Mouse (Mus musculus) kidney, postnatal 36 days (tissue): ENCODE measurements at regions not wholly inside any gene's neighbourhood (a gene's known extent, or its start where the extent isn't known, plus 50 kb on each side); places are given as distances from the start of the nearest gene placed in this dataset.
A peak's percentile ranks its signal among the peaks of the same experiment; 100 is the strongest.

ENCODE experiments used
- DNase-seq, 2 experiments: peaks; one replicate each; pipeline ENCODE4 v3.0.0; 2021 to 2022; ENCODE audit warnings: mixed read lengths in 2 of 2

GRCm38 (mm10) chr10:92225071-92225470 is 497.1 kb downstream of the Nedd1 start:
- DNase-seq = no peak

GRCm38 (mm10) chr10:92219310-92219709 is 502.9 kb downstream of the Nedd1 start:
- no peak for DNase-seq

GRCm38 (mm10) chr10:92170856-92171255 is 551.4 kb downstream of the Nedd1 start:
- no peak for DNase-seq

GRCm38 (mm10) chr10:92166057-92166456 is 556.2 kb downstream of the Nedd1 start:
- DNase-seq = no peak

GRCm38 (mm10) chr10:92164991-92165390 is 557.2 kb downstream of the Nedd1 start:
- DNase-seq = no peak

- DNase-seq = no peak
Measured at GRCm38 (mm10) chr10:92164648-92164960, 557.6 kb downstream of the Nedd1 start.

- no peak for DNase-seq
Measured at GRCm38 (mm10) chr10:92163851-92164647, 558.2 kb downstream of the Nedd1 start.

GRCm38 (mm10) chr10:92163071-92163504 is 559.1 kb downstream of the Nedd1 start:
- no peak for DNase-seq

GRCm38 (mm10) chr10:92162473-92163011 is 559.7 kb downstream of the Nedd1 start:
- peak in 1 of 2 experiments; percentile 14 for DNase-seq

- no peak for DNase-seq
Measured at GRCm38 (mm10) chr10:92161501-92161900, 560.7 kb downstream of the Nedd1 start.

- DNase-seq = no peak
Measured at GRCm38 (mm10) chr10:92146263-92146662, 576.0 kb downstream of the Nedd1 start.

GRCm38 (mm10) chr10:92135521-92135920 is 586.7 kb downstream of the Nedd1 start:
- no peak for DNase-seq

- DNase-seq = no peak
Measured at GRCm38 (mm10) chr10:92112790-92113189, 609.4 kb downstream of the Nedd1 start.

- no peak for DNase-seq
Measured at GRCm38 (mm10) chr10:92106331-92106730, 615.9 kb downstream of the Nedd1 start.

- DNase-seq = no peak
Measured at GRCm38 (mm10) chr10:92103887-92104286, 618.3 kb downstream of the Nedd1 start.

GRCm38 (mm10) chr10:92102755-92103154 is 619.5 kb downstream of the Nedd1 start:
- DNase-seq = no peak

GRCm38 (mm10) chr10:92097562-92097961 is 624.7 kb downstream of the Nedd1 start:
- no peak for DNase-seq

- no peak for DNase-seq
Measured at GRCm38 (mm10) chr10:92097081-92097480, 625.1 kb downstream of the Nedd1 start.

GRCm38 (mm10) chr10:92091480-92092395 is 630.5 kb downstream of the Nedd1 start:
- DNase-seq = no peak

- DNase-seq = no peak
Measured at GRCm38 (mm10) chr10:92082111-92082510, 640.1 kb downstream of the Nedd1 start.

GRCm38 (mm10) chr10:92081199-92081598 is 641.0 kb downstream of the Nedd1 start:
- no peak for DNase-seq

GRCm38 (mm10) chr10:92079421-92079820 is 642.8 kb downstream of the Nedd1 start:
- no peak for DNase-seq

GRCm38 (mm10) chr10:92077291-92077690 is 644.9 kb downstream of the Nedd1 start:
- no peak for DNase-seq

- no peak for DNase-seq
Measured at GRCm38 (mm10) chr10:92076754-92077153, 645.5 kb downstream of the Nedd1 start.
